Mouse (Mus musculus) liver, adult (tissue): Measurements from ENCODE around the gene Ostm1.

Source experiments
- GATA4 ChIP-seq: IDR thresholded peaks from 2 replicates; pipeline ENCODE4 v1.6.1; 2014; ENCODE audit warnings: mild to moderate bottlenecking, low read length; ENCODE audit not compliant: insufficient replicate concordance

Gene Ostm1

GRCm38 (mm10) chr10:42583157-42583872 is at the start of gene Ostm1, which contains the start of gene Nr2e1:
TSS of gene Ostm1 (plus strand) at chr10:42583822.
TSS of gene Nr2e1 (minus strand) at chr10:42583632.
- no peak for TF ChIP-seq GATA4

GRCm38 (mm10) chr10:42533836-42534453 is 49.7 kb upstream of the Ostm1 start:
- no peak for TF ChIP-seq GATA4

DNA sequence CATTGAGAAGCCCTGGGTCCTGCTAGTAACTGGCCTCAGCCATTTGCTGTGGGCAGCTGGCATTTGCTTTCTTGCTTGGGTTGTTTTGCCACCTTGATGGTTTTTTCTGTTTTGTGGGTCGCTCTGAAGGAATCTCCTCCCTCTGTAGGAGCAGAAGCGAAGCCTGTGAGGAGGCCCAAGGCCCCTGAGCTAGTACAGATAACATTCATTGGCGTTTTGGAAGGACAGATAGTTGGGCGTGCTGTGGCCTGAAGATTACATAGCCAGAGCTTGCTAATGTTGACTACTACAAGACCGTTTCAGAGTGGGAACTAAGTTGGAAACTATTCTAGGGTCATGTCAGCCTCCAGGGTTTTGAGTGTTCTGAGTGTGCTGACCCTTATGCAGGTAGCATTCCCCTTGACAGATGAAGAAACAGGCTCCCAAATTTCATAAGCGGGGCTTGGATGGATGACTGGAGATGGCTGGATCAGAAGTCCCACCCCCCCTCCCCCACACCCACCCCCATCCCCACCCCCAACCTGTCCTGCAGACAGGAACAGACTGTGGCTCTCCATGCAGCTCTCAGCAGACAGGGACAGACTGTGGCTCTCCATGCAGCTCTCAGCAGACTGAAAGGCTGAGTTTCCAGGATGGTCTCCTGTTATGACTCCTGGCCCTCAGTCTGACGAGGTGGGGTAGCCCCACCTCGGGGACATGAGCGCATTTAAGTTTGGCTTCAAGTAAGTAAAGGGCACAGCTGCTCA is 45.9 kb upstream of the Ostm1 start:
- no peak for TF ChIP-seq GATA4

DNA sequence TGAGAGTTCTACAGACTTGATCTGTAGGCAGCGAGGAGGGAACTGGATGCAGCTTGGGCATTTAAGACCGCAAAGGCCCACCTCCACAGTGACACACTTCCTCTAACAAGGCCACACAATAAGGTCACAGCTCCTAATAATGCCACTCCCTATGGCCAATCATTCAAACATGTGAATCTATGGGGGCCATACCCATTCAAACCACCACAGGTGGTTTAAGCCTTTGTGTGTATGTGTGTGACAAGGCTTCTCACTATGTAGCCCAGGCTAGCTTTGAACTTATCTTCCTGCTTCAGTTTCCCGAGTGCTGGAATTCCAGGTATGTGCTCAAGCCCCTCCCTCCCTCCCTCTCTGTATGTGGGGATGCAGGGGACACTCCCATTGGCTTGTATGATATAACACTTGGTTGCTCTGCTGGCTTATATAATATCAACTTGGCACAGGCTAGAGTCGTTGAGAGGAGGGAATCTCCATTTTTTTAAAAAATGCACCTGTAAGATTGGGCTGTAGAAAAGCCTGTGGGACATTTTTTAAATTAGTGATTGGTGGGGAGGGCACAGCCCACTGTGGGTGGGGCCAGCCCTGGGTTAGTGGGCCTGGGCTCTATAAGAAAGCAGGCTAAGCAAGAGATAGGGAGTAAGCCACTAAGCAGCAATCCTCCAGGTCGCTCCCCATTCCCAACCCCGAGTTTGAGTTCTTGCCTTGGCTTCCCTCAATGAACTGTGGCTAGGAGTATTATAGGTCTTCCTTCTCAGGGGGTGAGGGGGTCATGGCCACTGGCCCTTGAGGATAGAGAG is 37.7 kb upstream of the Ostm1 start:
- TF ChIP-seq GATA4 = no peak

DNA sequence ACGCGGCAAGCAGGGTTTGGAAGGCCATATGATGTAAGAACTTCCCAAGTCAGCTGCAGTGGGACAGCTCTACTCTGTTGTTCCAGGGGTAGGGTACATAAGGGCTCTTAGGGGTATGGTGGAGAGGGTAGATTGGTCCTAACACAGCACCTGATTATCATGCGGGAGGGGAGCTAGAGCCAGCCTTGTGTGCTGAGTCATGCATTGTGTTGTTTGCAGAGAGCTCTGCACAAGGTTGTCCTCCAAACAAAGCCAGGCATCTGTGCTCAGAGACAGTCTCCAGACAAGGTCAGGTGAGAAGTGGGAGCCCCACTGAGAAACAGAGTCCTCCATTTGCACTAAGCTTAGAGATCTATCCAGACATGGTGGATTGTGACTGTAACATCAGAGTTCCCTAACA is 37.1 kb upstream of the Ostm1 start:
- no peak for TF ChIP-seq GATA4

DNA sequence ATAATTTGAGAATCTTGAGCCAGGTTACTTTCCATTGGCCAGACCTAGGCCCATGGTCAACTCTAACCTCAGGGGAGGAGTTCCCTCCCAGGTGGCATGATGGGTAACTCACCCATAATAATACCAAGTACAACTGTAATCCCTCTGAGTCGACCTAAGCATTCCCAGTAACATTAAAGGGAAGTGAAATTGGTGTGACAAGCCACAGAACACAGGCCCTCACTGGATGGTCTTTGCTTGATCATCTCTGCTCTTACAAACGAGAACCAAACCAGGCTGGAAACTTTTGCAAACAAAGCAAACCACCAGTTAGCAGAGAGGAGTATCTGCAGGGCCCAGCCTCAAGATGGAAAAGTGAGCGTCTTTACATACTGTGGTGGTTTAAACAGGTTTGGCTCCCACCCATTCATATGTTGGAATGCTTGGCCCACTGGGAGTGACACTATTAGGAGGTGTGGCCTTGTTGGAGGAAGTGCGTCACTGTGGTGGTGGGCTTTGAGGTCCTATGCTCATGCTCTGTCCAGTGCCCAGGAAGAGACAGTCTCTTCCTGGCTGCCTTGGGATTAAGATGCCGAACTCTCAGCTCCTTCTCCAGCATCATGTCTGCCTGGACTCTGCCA is 23.9 kb upstream of the Ostm1 start:
- TF ChIP-seq GATA4 = no peak

DNA sequence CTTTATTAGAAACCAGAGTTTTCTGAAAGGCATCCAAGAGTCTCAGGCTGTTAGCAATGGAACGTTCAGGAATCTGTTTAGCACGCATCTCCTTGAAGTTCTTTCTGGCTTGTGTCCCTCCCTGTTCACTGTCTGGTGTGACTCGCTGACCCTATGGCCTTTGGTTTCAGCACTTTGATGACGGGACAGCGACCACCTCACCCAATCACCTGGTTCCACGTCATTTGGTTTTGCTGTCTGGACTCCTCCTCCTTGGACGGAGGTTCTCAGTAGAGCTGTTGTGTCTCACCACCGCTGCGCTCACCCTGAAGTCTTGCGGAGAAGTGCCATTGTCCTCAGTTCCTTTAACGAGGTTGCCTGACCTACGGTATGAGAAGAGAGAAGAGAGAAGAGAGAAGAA is 21.4 kb upstream of the Ostm1 start:
- TF ChIP-seq GATA4 = no peak

DNA sequence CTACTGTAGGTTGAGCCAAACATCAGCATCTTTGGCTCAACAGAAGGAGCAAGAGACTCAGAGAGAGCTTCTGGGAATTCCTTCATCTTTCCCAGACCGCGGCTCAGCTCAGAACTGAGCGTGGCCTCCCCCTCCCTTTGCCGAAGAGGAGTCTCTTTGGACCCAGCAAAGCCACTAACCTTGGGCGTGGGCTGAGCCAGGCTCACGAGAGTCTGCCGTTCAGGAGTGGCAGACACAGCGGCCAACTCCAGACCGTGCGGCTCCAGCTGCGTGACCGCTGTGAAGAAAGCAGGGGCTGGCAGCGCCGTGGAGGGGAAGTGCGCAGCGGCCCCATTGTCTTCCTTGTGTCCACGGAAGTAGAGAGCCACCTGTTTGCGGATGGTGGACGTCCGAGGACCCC is 11.1 kb upstream of the Ostm1 start:
- TF ChIP-seq GATA4 = no peak

GRCm38 (mm10) chr10:42572971-42573370 is 10.7 kb upstream of the Ostm1 start:
- no peak for TF ChIP-seq GATA4

- TF ChIP-seq GATA4 = no peak
These were observed 9.0 kb upstream of the Ostm1 start for GRCm38 (mm10) chr10:42574639-42575038.

DNA sequence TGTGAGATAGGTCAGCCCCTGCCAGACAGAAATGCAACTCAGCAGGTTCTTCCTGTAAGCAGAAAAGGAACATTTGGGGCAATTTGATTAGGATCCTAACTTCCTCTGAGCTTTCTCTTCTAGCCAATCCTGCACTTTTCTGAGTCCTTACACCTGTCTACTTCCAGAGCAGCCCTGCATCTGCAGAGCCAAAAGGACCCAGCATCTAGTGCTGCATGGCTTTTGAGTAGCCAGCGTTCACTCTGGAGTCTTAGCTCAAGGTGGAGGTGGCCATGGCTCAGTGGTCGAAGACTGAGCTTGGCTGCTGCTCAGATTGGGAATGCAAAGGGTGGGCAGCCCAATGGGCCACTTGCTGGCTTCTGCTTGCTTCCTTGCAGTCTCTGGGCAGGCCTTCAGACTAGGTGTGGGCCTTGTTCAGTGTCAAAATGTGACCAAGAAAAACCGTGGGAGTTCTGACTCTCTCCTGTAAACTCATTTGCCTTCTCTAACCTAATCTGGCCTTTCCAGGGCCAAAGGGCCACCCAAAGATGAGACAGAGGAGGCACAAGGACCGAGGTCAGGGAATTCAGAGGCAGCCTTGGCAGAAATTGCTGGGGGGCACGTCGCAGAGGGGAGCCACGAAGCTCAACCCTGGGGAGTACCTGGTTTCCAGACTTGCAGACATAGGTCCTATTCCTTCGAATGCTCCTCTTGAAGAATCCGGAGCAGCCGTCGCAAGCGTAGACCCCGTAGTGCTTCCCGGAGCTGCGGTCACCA is 5.9 kb upstream of the Ostm1 start:
- TF ChIP-seq GATA4 = no peak

- no peak for TF ChIP-seq GATA4
These were observed 5.3 kb upstream of the Ostm1 start for GRCm38 (mm10) chr10:42578281-42578675.

DNA sequence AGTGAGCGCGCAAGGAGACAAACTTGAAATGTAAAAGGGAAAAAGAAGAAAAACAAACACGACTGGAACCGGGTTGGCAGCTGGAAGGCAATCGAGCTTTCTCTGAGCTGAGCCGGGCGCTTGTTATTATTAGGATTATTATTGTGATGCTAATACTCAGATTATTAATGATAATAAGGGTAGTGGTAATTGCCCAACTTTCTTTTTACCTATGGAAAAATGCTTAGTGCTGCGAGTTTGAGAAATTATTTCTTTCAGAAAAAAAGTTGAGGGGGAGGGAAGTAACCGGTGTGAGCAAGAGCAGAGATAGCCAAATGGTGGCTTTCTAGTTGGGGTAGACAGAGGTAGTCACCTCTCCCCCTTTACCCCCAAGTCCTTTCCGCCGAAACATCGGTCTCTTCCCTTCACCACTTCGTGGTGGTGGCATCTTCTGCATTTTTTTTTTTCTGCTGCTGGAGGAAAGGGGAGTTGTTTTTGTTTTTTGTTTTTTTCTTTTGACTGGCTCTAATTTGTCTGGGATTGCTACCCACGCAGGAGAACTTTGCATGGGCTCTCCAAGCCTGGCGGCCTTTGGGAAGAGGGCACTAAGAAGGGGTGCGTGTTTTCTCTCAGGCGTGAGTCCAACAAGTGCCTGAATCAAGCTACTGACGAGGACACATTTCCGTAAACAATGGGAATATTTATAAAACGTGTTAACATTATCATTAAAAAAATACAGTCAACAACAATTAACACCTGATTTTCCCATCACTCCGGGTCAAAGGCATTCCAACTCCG is 4.7 kb upstream of the Ostm1 start:
- TF ChIP-seq GATA4 = no peak
